Mouse (Mus musculus) spleen, adult 2 months (tissue): ENCODE measurements around the gene Foxf1. TPM values are rescaled to one million over a fixed set of nuclear protein-coding genes. Genes with fewer than 3 reads are reported as not detected.

Experiments
- DNase-seq, 2 experiments: peaks; one replicate each; pipeline versions ENCODE4 v3.0.0 to v3.0.0-alpha.2; 2012 to 2021; ENCODE audit warnings: low spot score in 2 of 2, low read depth in 1 of 2
- H3K27ac ChIP-seq: fragments of 200-500 bp; 2 replicates; pipeline ENCODE4 v1.5.1; 2012; ENCODE audit warnings: low read length, inconsistent platforms; ENCODE audit not compliant: insufficient read depth
- H3K27me3 ChIP-seq: fragments of 200-500 bp; 2 replicates; pipeline ENCODE4 v1.6.1; 2012; ENCODE audit warnings: mild to moderate bottlenecking, moderate library complexity, low read length, inconsistent platforms; ENCODE audit not compliant: control insufficient read depth, insufficient read depth
- H3K36me3 ChIP-seq: fragments of 200-500 bp; 2 replicates; pipeline ENCODE4 v1.6.1; 2012; ENCODE audit warnings: mild to moderate bottlenecking, low read length, inconsistent platforms; ENCODE audit not compliant: control insufficient read depth, insufficient read depth
- H3K4me1 ChIP-seq: fragments of 200-500 bp; 2 replicates; pipeline ENCODE4 v1.6.1; 2011; ENCODE audit warnings: inconsistent platforms; ENCODE audit not compliant: control insufficient read depth, insufficient read depth, insufficient read length
- H3K4me3 ChIP-seq: fragments of 200-500 bp; 2 replicates; pipeline ENCODE4 v1.5.1; 2011; ENCODE audit warnings: mild to moderate bottlenecking, inconsistent platforms; ENCODE audit not compliant: insufficient read depth, insufficient read length; ENCODE audit errors: extremely low read depth
- CTCF ChIP-seq: fragments of 200-500 bp; IDR thresholded peaks from 2 replicates; pipeline ENCODE4 v1.5.1; 2011; ENCODE audit warnings: mild to moderate bottlenecking, inconsistent platforms; ENCODE audit not compliant: insufficient read depth, insufficient read length, insufficient replicate concordance; ENCODE audit errors: extremely low read depth
- POLR2A ChIP-seq: fragments of 200-500 bp; IDR thresholded peaks from 2 replicates; pipeline ENCODE4 v1.6.1; 2011; ENCODE audit warnings: low read depth, low read length, inconsistent platforms
- WGBS: fragments of 180-500 bp; shearing (Covaris S2); methylation state at CpG from one replicate; pipeline ENCODE4 v1.1.7; 2018; 5-methylcytosine and 5-hydroxymethylcytosine counted together
- polyA plus RNA-seq: library from polyadenylated mRNA; depleted of rRNA; stranded (reverse); fragments of >200 nt; gene quantifications from 2 replicates; pipeline ENCODE4 v1.2.3, GENCODE M21; 2012

The Foxf1 gene
- polyA plus RNA-seq, 1 experiment, result 1.8 TPM

GRCm38 (mm10) chr8:121119635-121120455, 35.7 kb downstream of the Foxf1 start:
- Histone ChIP-seq H3K4me3 (no peak overlapping the region), H3K36me3 (no peaks in the 10 kb centered on the region), H3K27ac (no peak overlapping the region), H3K27me3 (peaks cover 39% of the 10 kb centered on the region), H3K4me1 (peaks cover 11% of the 10 kb centered on the region; the same call in 1 of the 2 replicates)
- 50% methylated on average over 12 of the region's 12 CpGs for WGBS
- DNase-seq, result no peak
- TF ChIP-seq POLR2A (no peak), CTCF (no peak)

- Histone ChIP-seq H3K27ac (no peak overlapping the region), H3K4me3 (peak overlapping the region; percentile 17; the same call in 1 of the 2 replicates), H3K27me3 (peaks cover 37% of the 10 kb centered on the region), H3K36me3 (no peaks in the 10 kb centered on the region), H3K4me1 (peaks cover 11% of the 10 kb centered on the region; the same call in 1 of the 2 replicates)
- 31% methylated on average over 17 of the region's 17 CpGs for WGBS
- DNase-seq, result no peak
- TF ChIP-seq CTCF (no peak), POLR2A (no peak)
Observed at GRCm38 (mm10) chr8:121120456-121121419, 36.6 kb downstream of the Foxf1 start.

GRCm38 (mm10) chr8:121121704-121122103, 37.5 kb downstream of the Foxf1 start:
- Histone ChIP-seq H3K27ac (no peak overlapping the region), H3K4me3 (no peak overlapping the region), H3K27me3 (peaks cover 35% of the 10 kb centered on the region), H3K36me3 (no peaks in the 10 kb centered on the region), H3K4me1 (peaks cover 5% of the 10 kb centered on the region; the same call in 1 of the 2 replicates)
- no peak for TF ChIP-seq POLR2A
- TF ChIP-seq CTCF, result no peak
- DNase-seq, result no peak
- WGBS, result 62% methylated on average over 8 of the region's 8 CpGs

- TF ChIP-seq POLR2A (no peak), CTCF (no peak)
- no peaks in the 10 kb centered on the region for H3K36me3 ChIP-seq
- DNase-seq, result no peak
- WGBS, result 70% methylated on average over 7 of the region's 7 CpGs
- H3K27ac ChIP-seq, result no peak overlapping the region
- peaks cover 31% of the 10 kb centered on the region for H3K27me3 ChIP-seq
- no peak overlapping the region for H3K4me3 ChIP-seq
- H3K4me1 ChIP-seq, result peaks cover 1% of the 10 kb centered on the region; the same call in 1 of the 2 replicates
Observed at GRCm38 (mm10) chr8:121122368-121122767, 38.2 kb downstream of the Foxf1 start.

GRCm38 (mm10) chr8:121123113-121123512, 38.9 kb downstream of the Foxf1 start:
- TF ChIP-seq POLR2A (no peak), CTCF (no peak)
- no peak for DNase-seq
- WGBS, result 94% methylated on average over 2 of the region's 2 CpGs
- no peaks in the 10 kb centered on the region for H3K4me1 ChIP-seq
- H3K4me3 ChIP-seq, result no peak overlapping the region
- H3K27me3 ChIP-seq, result peaks cover 26% of the 10 kb centered on the region
- H3K27ac ChIP-seq, result no peak overlapping the region
- H3K36me3 ChIP-seq, result no peaks in the 10 kb centered on the region

GRCm38 (mm10) chr8:121124547-121125239, 40.5 kb downstream of the Foxf1 start:
- WGBS, result 15% methylated on average over 17 of the region's 17 CpGs

More at GRCm38 (mm10) chr8:121124547-121125239, 40.5 kb downstream of the Foxf1 start:
- Histone ChIP-seq H3K4me1 (no peaks in the 10 kb centered on the region), H3K27me3 (peaks cover 33% of the 10 kb centered on the region), H3K36me3 (no peaks in the 10 kb centered on the region), H3K4me3 (no peak overlapping the region), H3K27ac (no peak overlapping the region)
- DNase-seq, result no peak
- no peak for TF ChIP-seq CTCF
- no peak for TF ChIP-seq POLR2A
